Mouse (Mus musculus): ENCODE results near the gene Rbl1. TPM values are rescaled to one million over a fixed set of nuclear protein-coding genes. Genes with fewer than 3 reads are reported as not detected.
A peak's percentile ranks its signal among the peaks of the same experiment; 100 is the strongest.
"Not testable (repeated sequence)": the region's sequence is repeated elsewhere in the genome, so short reads cannot be mapped to it uniquely, and the experiment has no call there.

The Rbl1 gene
- total RNA-seq, 2 experiments from 2014 or later: 61.3 to 78.7 TPM

- no peak for ATAC-seq (replicated peaks; ENCODE audit: low FRiP score, low TSS enrichment, poor library complexity, severe bottlenecking)
Observed at GRCm38 (mm10) chr2:157174416-157174815, 29.9 kb downstream of the Rbl1 start.

- ATAC-seq (replicated peaks; ENCODE audit: low FRiP score, low TSS enrichment, poor library complexity, severe bottlenecking): no peak
Observed at GRCm38 (mm10) chr2:157173555-157173954, 30.8 kb downstream of the Rbl1 start.

GRCm38 (mm10) chr2:157172984-157173383, 31.4 kb downstream of the Rbl1 start:
- no peak for ATAC-seq (replicated peaks; ENCODE audit: low FRiP score, low TSS enrichment, poor library complexity, severe bottlenecking)

GRCm38 (mm10) chr2:157170626-157171025, 33.7 kb downstream of the Rbl1 start:
- no peak for ATAC-seq (replicated peaks; ENCODE audit: low FRiP score, low TSS enrichment, poor library complexity, severe bottlenecking)

GRCm38 (mm10) chr2:157170166-157170565, 34.2 kb downstream of the Rbl1 start:
- ATAC-seq (replicated peaks; ENCODE audit: low FRiP score, low TSS enrichment, poor library complexity, severe bottlenecking): no peak

- no peak for ATAC-seq (replicated peaks; ENCODE audit: low FRiP score, low TSS enrichment, poor library complexity, severe bottlenecking)
Observed at GRCm38 (mm10) chr2:157166371-157167080, 37.8 kb downstream of the Rbl1 start.

- not testable (repeated sequence) for ATAC-seq (replicated peaks; ENCODE audit: low FRiP score, low TSS enrichment, poor library complexity, severe bottlenecking)
Observed at GRCm38 (mm10) chr2:157165312-157166224, 38.8 kb downstream of the Rbl1 start.

- ATAC-seq (replicated peaks; ENCODE audit: low FRiP score, low TSS enrichment, poor library complexity, severe bottlenecking): no peak
Observed at GRCm38 (mm10) chr2:157164101-157164500, 40.2 kb downstream of the Rbl1 start.

- ATAC-seq (replicated peaks; ENCODE audit: low FRiP score, low TSS enrichment, poor library complexity, severe bottlenecking): no peak
Observed at GRCm38 (mm10) chr2:157156079-157156478, 48.3 kb downstream of the Rbl1 start.

- no peak for ATAC-seq (replicated peaks; ENCODE audit: low FRiP score, low TSS enrichment, poor library complexity, severe bottlenecking)
Observed at GRCm38 (mm10) chr2:157153235-157153634, 51.1 kb downstream of the Rbl1 start.

- ATAC-seq (replicated peaks; ENCODE audit: low FRiP score, low TSS enrichment, poor library complexity, severe bottlenecking): 0 out of 2 replicates have a peak, but pooled peaks have one; percentile 51
Observed at GRCm38 (mm10) chr2:157148417-157148816, 55.9 kb downstream of the Rbl1 start.

GRCm38 (mm10) chr2:157147397-157148020, 56.8 kb downstream of the Rbl1 start:
- no peak for ATAC-seq (replicated peaks; ENCODE audit: low FRiP score, low TSS enrichment, poor library complexity, severe bottlenecking)

GRCm38 (mm10) chr2:157145173-157145572, 59.2 kb downstream of the Rbl1 start:
- ATAC-seq (replicated peaks; ENCODE audit: low FRiP score, low TSS enrichment, poor library complexity, severe bottlenecking): no peak

- ATAC-seq (replicated peaks; ENCODE audit: low FRiP score, low TSS enrichment, poor library complexity, severe bottlenecking): no peak
Observed at GRCm38 (mm10) chr2:157144132-157144531, 60.2 kb downstream of the Rbl1 start.

GRCm38 (mm10) chr2:157141962-157142361, 62.4 kb downstream of the Rbl1 start:
- ATAC-seq (replicated peaks; ENCODE audit: low FRiP score, low TSS enrichment, poor library complexity, severe bottlenecking): no peak

GRCm38 (mm10) chr2:157139251-157139802, 65.0 kb downstream of the Rbl1 start:
- peak; percentile 56 for ATAC-seq (replicated peaks; ENCODE audit: low FRiP score, low TSS enrichment, poor library complexity, severe bottlenecking)

- no peak for ATAC-seq (replicated peaks; ENCODE audit: low FRiP score, low TSS enrichment, poor library complexity, severe bottlenecking)
Observed at GRCm38 (mm10) chr2:157138808-157139207, 65.5 kb downstream of the Rbl1 start.

GRCm38 (mm10) chr2:157137959-157138731, 66.2 kb downstream of the Rbl1 start:
- no peak for ATAC-seq (replicated peaks; ENCODE audit: low FRiP score, low TSS enrichment, poor library complexity, severe bottlenecking)

GRCm38 (mm10) chr2:157136646-157137045, 67.7 kb downstream of the Rbl1 start:
- ATAC-seq (replicated peaks; ENCODE audit: low FRiP score, low TSS enrichment, poor library complexity, severe bottlenecking): no peak

Measured in megakaryocyte-erythroid progenitor cell, adult 5-6 weeks (primary cell).